Mouse (Mus musculus) MEL (cell line): Measurements from ENCODE around the gene Rfx7. TPM values are rescaled to one million over a fixed set of nuclear protein-coding genes. Genes with fewer than 3 reads are reported as not detected.
A peak's percentile ranks its signal among the peaks of the same experiment; 100 is the strongest.

Source experiments
- DNase-seq: peaks from one replicate; pipeline ENCODE4 v3.0.0; 2011; ENCODE audit warnings: low read depth, low spot score
- H3K27ac ChIP-seq: 2 replicates; pipeline ENCODE4 v1.5.1; 2012; ENCODE audit warnings: low read depth, mild to moderate bottlenecking, control low read depth, low read length, moderate library complexity; ENCODE audit not compliant: control insufficient read depth
- H3K27me3 ChIP-seq, 2 experiments: fragments of 150-350 bp in 1 of 2; sonication (generic) in 1 of 2; 2 replicates each; pipeline ENCODE4 v1.6.1; 2012; ENCODE audit warnings: low read length in 2 of 2, mild to moderate bottlenecking in 2 of 2, improper control_type of control experiment in 1 of 2, moderate library complexity in 1 of 2; ENCODE audit not compliant: insufficient read depth in 2 of 2, control insufficient read depth in 1 of 2
- H3K36me3 ChIP-seq, 2 experiments: 2 replicates each; pipeline ENCODE4 v1.6.1; 2012 to 2014; ENCODE audit warnings: low read length in 2 of 2, improper control_type of control experiment in 1 of 2, inconsistent platforms in 1 of 2, mild to moderate bottlenecking in 1 of 2; ENCODE audit not compliant: insufficient read depth in 2 of 2, control insufficient read depth in 1 of 2
- H3K4me1 ChIP-seq, 2 experiments: fragments of 150-350 bp in 1 of 2; sonication (generic) in 1 of 2; 2 replicates each; pipeline ENCODE4 v1.6.1; 2012; ENCODE audit warnings: low read length in 2 of 2, improper control_type of control experiment in 1 of 2, mild to moderate bottlenecking in 1 of 2; ENCODE audit not compliant: insufficient read depth in 2 of 2, control insufficient read depth in 1 of 2
- H3K4me3 ChIP-seq, 2 experiments: fragments of 150-350 bp in 1 of 2; sonication (generic) in 1 of 2; 2 replicates each; pipeline ENCODE4 v1.5.1; 2012; ENCODE audit warnings: low read depth in 2 of 2, low read length in 2 of 2, mild to moderate bottlenecking in 2 of 2, moderate library complexity in 2 of 2, control low read depth in 1 of 2, improper control_type of control experiment in 1 of 2; ENCODE audit not compliant: control insufficient read depth in 1 of 2, insufficient read depth in 1 of 2
- H3K79me2 ChIP-seq: 2 replicates; pipeline ENCODE4 v1.6.1; 2012; ENCODE audit warnings: mild to moderate bottlenecking, low read length, moderate library complexity; ENCODE audit not compliant: control insufficient read depth, poor library complexity, insufficient read depth
- H3K9ac ChIP-seq: 2 replicates; pipeline ENCODE4 v1.6.1; 2012; ENCODE audit warnings: low read depth, mild to moderate bottlenecking, control low read depth, low read length, moderate library complexity; ENCODE audit not compliant: control insufficient read depth, poor library complexity, severe bottlenecking
- H3K9me3 ChIP-seq: fragments of 150-350 bp; sonication (generic); replicated peaks from 2 replicates; pipeline ENCODE4 v1.6.1; 2012; ENCODE audit warnings: mild to moderate bottlenecking, low read length, improper control_type of control experiment, moderate library complexity; ENCODE audit not compliant: insufficient read depth
- CHD1 ChIP-seq: IDR thresholded peaks from 2 replicates; pipeline ENCODE4 v1.6.1; 2012; ENCODE audit warnings: low read depth, mild to moderate bottlenecking, inconsistent platforms, low read length, improper control_type of control experiment
- EP300 ChIP-seq, 2 experiments: IDR thresholded peaks; 2 replicates each; pipeline ENCODE4 v1.6.1; 2011; ENCODE audit warnings: improper control_type of control experiment in 2 of 2, low read length in 2 of 2, low read depth in 1 of 2, mild to moderate bottlenecking in 1 of 2
- ETS1 ChIP-seq: IDR thresholded peaks from 2 replicates; pipeline ENCODE4 v1.6.1; 2012; ENCODE audit warnings: low read depth, mild to moderate bottlenecking, inconsistent platforms, low read length, improper control_type of control experiment, moderate library complexity
- GABPA ChIP-seq: IDR thresholded peaks from 2 replicates; pipeline ENCODE4 v1.6.1; 2012; ENCODE audit warnings: low read depth, mild to moderate bottlenecking, inconsistent platforms, low read length, improper control_type of control experiment, moderate library complexity
- HCFC1 ChIP-seq: IDR thresholded peaks from 2 replicates; pipeline ENCODE4 v1.6.1; 2012; ENCODE audit warnings: low read depth, mild to moderate bottlenecking, inconsistent platforms, low read length, improper control_type of control experiment, moderate library complexity
- MAX ChIP-seq: IDR thresholded peaks from 2 replicates; pipeline ENCODE4 v1.6.1; 2011; ENCODE audit warnings: low read length, improper control_type of control experiment
- MAZ ChIP-seq: IDR thresholded peaks from 2 replicates; pipeline ENCODE4 v1.6.1; 2012; ENCODE audit warnings: low read depth, mild to moderate bottlenecking, inconsistent platforms, low read length, improper control_type of control experiment
- MEF2A ChIP-seq: IDR thresholded peaks from 2 replicates; pipeline ENCODE4 v1.6.1; 2014; ENCODE audit warnings: low read depth, mild to moderate bottlenecking, inconsistent platforms, low read length, improper control_type of control experiment; ENCODE audit not compliant: poor library complexity, insufficient replicate concordance, severe bottlenecking; ENCODE audit errors: extremely low read depth
- MXI1 ChIP-seq: IDR thresholded peaks from 2 replicates; pipeline ENCODE4 v1.6.1; 2011; ENCODE audit warnings: mild to moderate bottlenecking, low read depth, low read length, improper control_type of control experiment
- NRF1 ChIP-seq: IDR thresholded peaks from 2 replicates; pipeline ENCODE4 v1.6.1; 2014; ENCODE audit warnings: low read depth, mild to moderate bottlenecking, inconsistent platforms, low read length, improper control_type of control experiment, moderate library complexity; ENCODE audit not compliant: poor library complexity, insufficient read depth, severe bottlenecking
- POLR2A ChIP-seq, 2 experiments: IDR thresholded peaks; 2 replicates each; pipeline ENCODE4 v1.6.1; 2011 to 2012; ENCODE audit warnings: low read length in 2 of 2, mild to moderate bottlenecking in 2 of 2, control low read depth in 1 of 2, improper control_type of control experiment in 1 of 2, low read depth in 1 of 2, moderate library complexity in 1 of 2; ENCODE audit not compliant: control insufficient read depth in 1 of 2, insufficient read depth in 1 of 2, poor library complexity in 1 of 2
- POLR2AphosphoS2 ChIP-seq: IDR thresholded peaks from 2 replicates; pipeline ENCODE4 v1.6.1; 2011; ENCODE audit warnings: low read length, improper control_type of control experiment
- POLR2AphosphoS5 ChIP-seq: IDR thresholded peaks from 2 replicates; pipeline ENCODE4 v1.6.1; 2012; ENCODE audit warnings: low read depth, borderline replicate concordance, mild to moderate bottlenecking, inconsistent platforms, low read length, moderate library complexity, mixed read lengths
- SIN3A ChIP-seq: IDR thresholded peaks from 2 replicates; pipeline ENCODE4 v1.6.1; 2012; ENCODE audit warnings: low read length, improper control_type of control experiment, inconsistent platforms
- TAL1 ChIP-seq: IDR thresholded peaks from 2 replicates; pipeline ENCODE4 v1.6.1; 2012; ENCODE audit warnings: mild to moderate bottlenecking, inconsistent platforms, low read length, moderate library complexity, mixed read lengths
- USF1 ChIP-seq: IDR thresholded peaks from 2 replicates; pipeline ENCODE4 v1.6.1; 2014; ENCODE audit warnings: low read depth, mild to moderate bottlenecking, inconsistent platforms, low read length, improper control_type of control experiment, moderate library complexity
- ZKSCAN1 ChIP-seq: IDR thresholded peaks from 2 replicates; pipeline ENCODE4 v1.6.1; 2012; ENCODE audit warnings: low read depth, mild to moderate bottlenecking, inconsistent platforms, low read length, improper control_type of control experiment, moderate library complexity
- ZMIZ1 ChIP-seq: IDR thresholded peaks from 2 replicates; pipeline ENCODE4 v1.6.1; 2012; ENCODE audit warnings: low read depth, mild to moderate bottlenecking, inconsistent platforms, low read length, improper control_type of control experiment, moderate library complexity
- polyA plus RNA-seq, 2 experiments: library from polyadenylated mRNA; stranded (reverse) in 1 of 2; unstranded in 1 of 2; fragments of >175 nt in 1 of 2; fragments of >200 nt in 1 of 2; gene quantifications; 2 replicates each; pipeline versions ENCODE4 v1.2.1 to v1.2.4; 2012; ENCODE audit warnings: low replicate concordance in 2 of 2, low read depth in 1 of 2; ENCODE audit not compliant: insufficient read length in 2 of 2, insufficient read depth in 1 of 2, missing spikeins in 1 of 2
- total RNA-seq: library from RNA; depleted of rRNA; stranded (reverse); fragments of 300-350 nt; gene quantifications from 2 replicates; pipeline ENCODE4 v1.2.3, GENCODE M21; 2012

The Rfx7 gene
- total and polyA plus RNA-seq, 3 experiments: 6.2 to 30.5 (median 19.9) TPM

DNA sequence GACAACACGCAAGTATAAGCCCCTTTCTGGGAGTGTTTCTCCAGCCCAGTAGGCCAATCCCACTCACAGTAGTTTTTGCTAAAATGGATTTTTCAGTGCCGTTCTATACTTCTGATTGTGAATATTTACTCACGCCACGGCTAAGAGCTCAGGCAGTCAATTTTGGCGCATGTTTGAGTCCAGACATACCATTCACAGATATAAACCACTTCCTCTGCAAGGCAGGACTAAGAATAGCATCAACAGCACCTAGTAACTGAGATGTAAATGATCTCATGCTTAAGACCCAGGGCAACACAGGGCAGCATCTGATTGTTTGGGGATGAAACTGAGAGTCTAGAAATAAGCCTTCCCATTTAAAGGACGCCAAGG, 39.9 kb upstream of the Rfx7 start, which contains the start of gene Tex9:
Tex9 (minus strand) TSS at position 19 of the 372 bp plus-strand sequence.
- DNase-seq: peak; percentile 74
- H3K79me2 ChIP-seq: peaks cover 2% of the 10 kb centered on the region
- H3K27me3 ChIP-seq: no peaks in the 10 kb centered on the region
- H3K9ac ChIP-seq: peak within 1 kb of the TSS; percentile 78
- H3K27ac ChIP-seq: peak within 1 kb of the TSS; percentile 82
- peak; percentile 63; the same call in 1 of the 2 replicates for TF ChIP-seq MXI1
- peak; percentile 81; the same call in 1 of the 2 replicates for TF ChIP-seq MEF2A
- no peak for TF ChIP-seq GABPA
- TF ChIP-seq SIN3A: peak; percentile 7; the same call in 1 of the 2 replicates
- TF ChIP-seq MAZ: no peak
- no peak for TF ChIP-seq CHD1
- TF ChIP-seq POLR2A (IDR thresholded peaks at IDR 0.05; ENCODE audit: control insufficient read depth in 1 of 2, insufficient read depth in 1 of 2, low read depth in 1 of 2, low read length in 2 of 2, poor library complexity in 1 of 2): 0 out of 4 replicates have a peak, but pooled peaks of 1 of the 2 experiments have one; percentile 1
- 0 out of 2 replicates have a peak, but pooled peaks have one; percentile 4 for TF ChIP-seq MAX
- TF ChIP-seq EP300 (IDR thresholded peaks at IDR 0.05; ENCODE audit: low read depth in 1 of 2, low read length in 2 of 2): peak in 1 of 2 experiments; percentile 35; a peak in 1 of 4 replicates
- 0 out of 2 replicates have a peak, but pooled peaks have one; percentile 2 for TF ChIP-seq HCFC1
- peak; percentile 77 for TF ChIP-seq ETS1
- H3K9me3 ChIP-seq: no peaks in the 10 kb centered on the region
- peaks cover 0 to 40% of the 10 kb centered on the region in 2 experiments; a peak in 2 of 4 replicates for H3K36me3 ChIP-seq
- H3K4me1 ChIP-seq: peaks cover 15 to 26% of the 10 kb centered on the region in 2 experiments
- H3K4me3 ChIP-seq: peak within 1 kb of the TSS; percentile 49 to 78

DNA sequence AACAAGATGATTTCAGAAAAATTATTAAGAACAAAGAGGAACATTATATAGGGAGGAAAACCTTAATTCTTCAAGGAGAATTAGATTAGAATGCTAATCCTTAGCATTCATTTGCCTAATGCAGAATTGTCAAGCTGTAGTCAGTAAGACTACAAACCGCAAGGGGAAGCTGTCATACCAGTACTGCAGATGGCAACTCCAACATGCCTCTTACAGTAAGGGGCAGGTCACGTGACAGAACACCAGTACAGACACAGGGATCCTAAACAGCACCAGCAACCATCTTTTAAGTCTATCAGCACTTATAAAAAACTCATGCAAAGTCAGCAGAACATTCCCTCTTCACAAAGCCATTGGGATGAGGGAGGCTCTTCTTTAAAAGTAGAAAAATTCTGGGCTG, 38.6 kb upstream of the Rfx7 start:
- H3K79me2 ChIP-seq: peaks cover 2% of the 10 kb centered on the region
- no peak for DNase-seq
- TF ChIP-seq USF1 (peak; percentile 52), ZKSCAN1 (no peak)
- TF ChIP-seq, all 39 proteins: peak for 1
- Histone ChIP-seq H3K9ac (no peak overlapping the region), H3K27ac (no peak overlapping the region), H3K4me1 (peaks cover 15 to 22% of the 10 kb centered on the region in 2 experiments), H3K9me3 (no peaks in the 10 kb centered on the region), H3K27me3 (no peaks in the 10 kb centered on the region), H3K4me3 (no peak overlapping the region), H3K36me3 (peaks cover 0 to 32% of the 10 kb centered on the region in 2 experiments; a peak in 2 of 4 replicates)

DNA sequence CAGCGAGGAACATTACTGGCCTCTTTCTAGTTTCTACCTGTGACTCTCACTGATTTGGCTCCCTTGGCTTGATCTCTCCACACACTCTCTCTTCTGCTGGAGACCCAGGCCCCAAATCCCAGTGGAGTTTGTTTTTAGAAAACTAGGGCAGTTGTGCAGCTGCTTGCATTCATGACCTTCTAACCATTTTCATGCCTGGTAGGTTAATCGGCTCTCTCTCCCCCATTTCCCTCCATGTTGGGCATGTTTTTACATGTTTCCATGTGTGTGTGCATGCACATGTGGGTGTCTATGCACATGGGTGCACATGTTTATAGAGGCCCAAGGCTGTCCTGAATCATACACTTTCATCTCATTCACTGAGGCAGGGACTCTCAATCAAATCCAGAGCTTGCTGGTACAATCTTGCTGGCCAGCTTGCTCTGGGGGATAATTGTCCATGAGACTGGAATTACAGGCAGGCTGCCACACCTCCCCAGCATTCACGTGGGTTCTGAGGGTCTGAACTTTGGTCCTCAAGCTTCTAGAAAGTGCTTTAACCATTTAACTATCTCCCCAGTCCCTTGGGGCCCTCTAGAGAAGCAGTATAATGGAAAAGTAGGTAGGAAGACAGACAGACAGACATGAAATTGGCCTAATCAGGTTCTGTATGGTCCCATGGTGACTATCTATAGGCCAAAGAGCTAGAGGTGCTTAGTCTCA, 37.9 kb upstream of the Rfx7 start:
- H3K27me3 ChIP-seq: no peaks in the 10 kb centered on the region
- no peak overlapping the region for H3K27ac ChIP-seq
- H3K79me2 ChIP-seq: peaks cover 2% of the 10 kb centered on the region
- no peak for TF ChIP-seq MAZ
- TF ChIP-seq POLR2AphosphoS2: no peak
- no peak for TF ChIP-seq POLR2AphosphoS5
- no peak for TF ChIP-seq EP300 (IDR thresholded peaks at IDR 0.05; ENCODE audit: low read depth in 1 of 2, low read length in 2 of 2)
- TF ChIP-seq ZMIZ1: no peak
- TF ChIP-seq TAL1: no peak
- no peak for TF ChIP-seq NRF1
- no peak overlapping the region for H3K9ac ChIP-seq
- peaks cover 0 to 28% of the 10 kb centered on the region in 2 experiments; a peak in 2 of 4 replicates for H3K36me3 ChIP-seq
- H3K4me1 ChIP-seq: peaks cover 10 to 18% of the 10 kb centered on the region in 2 experiments
- no peak overlapping the region for H3K4me3 ChIP-seq
- H3K9me3 ChIP-seq: no peaks in the 10 kb centered on the region
- no peak for DNase-seq
